In genomic region chr8:79350094-79350593, GRCm38 (mm10) we compare ENCODE assay signal across 9 mouse cellular contexts. TPM values are rescaled to one million over a fixed set of nuclear protein-coding genes. Genes with fewer than 3 reads are reported as not detected.
DNase-seq lines count a peak whose midpoint lies in the region; ATAC-seq and TF ChIP-seq lines count a peak whose summit lies in the region.
"Had no signal": no experiment of that assay in that cellular context is flagged by ENCODE, and none has a peak within 500 bp of the region (broad histone marks: within the 10 kb centered on the region; RNA-seq: fewer than 3 reads in every experiment).

No protein-coding gene starts in this region.

- no peak for TF ChIP-seq CTCF in embryonic fibroblast, embryonic 13.5 days (IDR thresholded peaks at IDR 0.05; ENCODE audit: borderline replicate concordance, insufficient read depth, low read length)

- no peaks in the 10 kb centered on the region for H3K9me3 ChIP-seq in heart, embryonic 10.5 days
- no peaks in the 10 kb centered on the region for H3K9me3 ChIP-seq in kidney, embryonic 15.5 days (replicated peaks)
- no peaks in the 10 kb centered on the region for H3K9me3 ChIP-seq in lung, embryonic 16.5 days (ENCODE audit: control insufficient read depth, low read length)
- H3K9me3 ChIP-seq: megakaryocyte, embryonic 14.5 days had no signal

- no peak for TF ChIP-seq POLR2A in embryonic fibroblast, embryonic 13.5 days (IDR thresholded peaks at IDR 0.05; ENCODE audit: low read depth, low read length)

- peaks cover 10% of the 10 kb centered on the region for H3K4me1 ChIP-seq in embryonic fibroblast, embryonic 13.5 days (ENCODE audit: control insufficient read depth, insufficient read depth, low read length)
- 0 out of 2 replicates have a peak, but pooled peaks cover 4% of the 10 kb centered on the region for H3K4me1 ChIP-seq in heart, embryonic 10.5 days
- peaks cover 16% of the 10 kb centered on the region for H3K4me1 ChIP-seq in kidney, embryonic 15.5 days
- H3K4me1 ChIP-seq in lung, embryonic 16.5 days (replicated peaks; ENCODE audit: control insufficient read depth, insufficient read depth, low read length) = peaks cover 13% of the 10 kb centered on the region

- H3K9ac ChIP-seq in kidney, embryonic 15.5 days = no peak overlapping the region
- no peak overlapping the region for H3K9ac ChIP-seq in lung, embryonic 16.5 days (ENCODE audit: low read length)

- peak; percentile 33 for DNase-seq in adrenal gland, postnatal 10 days
- no peak for DNase-seq in adrenal gland, postnatal 4 days (ENCODE audit: low spot score in 2 of 2)
- no peak for DNase-seq in heart, embryonic 10.5 days (ENCODE audit: low spot score)
- DNase-seq in right cerebral cortex, postnatal 25 days = peak; percentile 73
- no peak for DNase-seq in embryo, embryonic 10.5 days (ENCODE audit: low spot score)

- H3K36me3 ChIP-seq in heart, embryonic 10.5 days = peaks cover 49% of the 10 kb centered on the region
- peaks cover 77% of the 10 kb centered on the region for H3K36me3 ChIP-seq in kidney, embryonic 15.5 days
- peaks cover 11% of the 10 kb centered on the region for H3K36me3 ChIP-seq in lung, embryonic 16.5 days (ENCODE audit: control insufficient read depth, insufficient read depth, low read length)

- WGBS in heart, embryonic 10.5 days = 63% methylated on average over 6 of the region's 6 CpGs
- 56% methylated on average over 6 of the region's 6 CpGs for WGBS in kidney, embryonic 15.5 days
- 45% methylated on average over 6 of the region's 6 CpGs for WGBS in lung, embryonic 16.5 days

- ATAC-seq in kidney, embryonic 15.5 days (replicated peaks; ENCODE audit: low FRiP score) = no peak
- peak; percentile 77 for ATAC-seq in lung, embryonic 16.5 days (ENCODE audit: low read depth)

- no peak overlapping the region for H3K4me3 ChIP-seq in embryonic fibroblast, embryonic 13.5 days (ENCODE audit: insufficient read depth, low read length)
- H3K4me3 ChIP-seq in heart, embryonic 10.5 days = no peak overlapping the region
- H3K4me3 ChIP-seq in kidney, embryonic 15.5 days (replicated peaks) = no peak overlapping the region
- H3K4me3 ChIP-seq in lung, embryonic 16.5 days (ENCODE audit: low read length) = no peak overlapping the region
- H3K4me3 ChIP-seq: megakaryocyte, embryonic 14.5 days had no signal

- no peak overlapping the region for H3K4me2 ChIP-seq in kidney, embryonic 15.5 days
- H3K4me2 ChIP-seq in lung, embryonic 16.5 days (ENCODE audit: low read depth, low read length) = no peak overlapping the region

- H3K27ac ChIP-seq in embryonic fibroblast, embryonic 13.5 days (ENCODE audit: insufficient read depth, low read length) = peak overlapping the region; percentile 60; the same call in 1 of the 2 replicates
- H3K27ac ChIP-seq in heart, embryonic 10.5 days = peak overlapping the region; percentile 10; the same call in 1 of the 2 replicates
- H3K27ac ChIP-seq in kidney, embryonic 15.5 days = peak overlapping the region; percentile 55
- H3K27ac ChIP-seq in lung, embryonic 16.5 days (ENCODE audit: low read length) = peak overlapping the region; percentile 74

- H3K27me3 ChIP-seq in heart, embryonic 10.5 days (ENCODE audit: insufficient read depth, poor library complexity, severe bottlenecking) = no peaks in the 10 kb centered on the region
- H3K27me3 ChIP-seq in kidney, embryonic 15.5 days = no peaks in the 10 kb centered on the region
- no peaks in the 10 kb centered on the region for H3K27me3 ChIP-seq in lung, embryonic 16.5 days (ENCODE audit: control insufficient read depth, insufficient read depth, low read depth, low read length)
- H3K27me3 ChIP-seq: megakaryocyte, embryonic 14.5 days had no signal

RNA-seq across cellular contexts. Expression of gene Smad1, which starts 49.2 kb away (rescaled TPM):
- total RNA-seq in adrenal gland, postnatal 10 days (2021) = 10 to 100 TPM; 34.9 to 36.8 TPM
- 10 to 100 TPM; 48.6 to 54.4 TPM for total RNA-seq in adrenal gland, postnatal 4 days (2021)
- polyA plus RNA-seq in embryonic fibroblast, embryonic 13.5 days (2011; ENCODE audit: insufficient read length, low read depth, missing spikeins) = 27.3 and 30.5 TPM in 2 replicates
- 20.1 and 32.1 TPM in 2 replicates for polyA plus RNA-seq in heart, embryonic 10.5 days (2016; fragmentation: Nextera tagmentation; extraction: Ambion mirVana)
- polyA plus RNA-seq in kidney, embryonic 15.5 days (2015; fragmentation: Nextera tagmentation; extraction: Ambion mirVana) = 40.0 and 41.0 TPM in 2 replicates
- 37.2 and 39.8 TPM in 2 replicates for polyA plus RNA-seq in lung, embryonic 16.5 days (2015; fragmentation: Nextera tagmentation; extraction: Ambion mirVana)

RNA-seq across cellular contexts. Expression of gene Mmaa, which starts 55.4 kb away (rescaled TPM):
- total RNA-seq in adrenal gland, postnatal 10 days (2021) = 10 to 100 TPM; 27.5 to 32.3 TPM
- 10 to 100 TPM; 15.6 to 19.5 TPM for total RNA-seq in adrenal gland, postnatal 4 days (2021)
- polyA plus RNA-seq in embryonic fibroblast, embryonic 13.5 days (2011; ENCODE audit: insufficient read length, low read depth, missing spikeins) = 8.6 and 12.0 TPM in 2 replicates
- polyA plus RNA-seq in heart, embryonic 10.5 days (2016; fragmentation: Nextera tagmentation; extraction: Ambion mirVana) = 9.5 and 9.9 TPM in 2 replicates
- polyA plus RNA-seq in kidney, embryonic 15.5 days (2015; fragmentation: Nextera tagmentation; extraction: Ambion mirVana) = 13.0 and 13.2 TPM in 2 replicates
- 12.0 and 12.5 TPM in 2 replicates for polyA plus RNA-seq in lung, embryonic 16.5 days (2015; fragmentation: Nextera tagmentation; extraction: Ambion mirVana)

Comparison
In these comparisons a context has a peak if more than half of its experiments do, and no peak if none do; other contexts are left out.
1. DNase-seq: peak in adrenal gland, postnatal 10 days (single experiment) and right cerebral cortex, postnatal 25 days (single experiment); none in adrenal gland, postnatal 4 days (0 of 2), heart, embryonic 10.5 days (single experiment) and embryo, embryonic 10.5 days (single experiment).
2. H3K27ac ChIP-seq: peak in every context shown above with its lines; median percentile 74 in lung, embryonic 16.5 days; 60 in embryonic fibroblast, embryonic 13.5 days; 55 in kidney, embryonic 15.5 days; 10 in heart, embryonic 10.5 days.